Mouse (Mus musculus): ENCODE results near the gene Gm9821.
A peak's percentile ranks its signal among the peaks of the same experiment; 100 is the strongest.

Gm9821 gene

GRCm38 (mm10) chr2:91964610-91965204, 19.2 kb downstream of the Gm9821 start:
- no peak for TF ChIP-seq GATA4 (IDR thresholded peaks at IDR 0.05; ENCODE audit: insufficient replicate concordance, low read length)

- TF ChIP-seq GATA4 (IDR thresholded peaks at IDR 0.05; ENCODE audit: insufficient replicate concordance, low read length) = peak; percentile 50; the same call in 1 of the 2 replicates
Measured at GRCm38 (mm10) chr2:91965417-91965816, 19.9 kb downstream of the Gm9821 start.

- no peak for TF ChIP-seq GATA4 (IDR thresholded peaks at IDR 0.05; ENCODE audit: insufficient replicate concordance, low read length)
Measured at GRCm38 (mm10) chr2:91966367-91966766, 20.9 kb downstream of the Gm9821 start.

GRCm38 (mm10) chr2:91967962-91968361, 22.5 kb downstream of the Gm9821 start:
- TF ChIP-seq GATA4 (IDR thresholded peaks at IDR 0.05; ENCODE audit: insufficient replicate concordance, low read length) = no peak

GRCm38 (mm10) chr2:91971231-91972097, 26.0 kb downstream of the Gm9821 start:
- no peak for TF ChIP-seq GATA4 (IDR thresholded peaks at IDR 0.05; ENCODE audit: insufficient replicate concordance, low read length)

- no peak for TF ChIP-seq GATA4 (IDR thresholded peaks at IDR 0.05; ENCODE audit: insufficient replicate concordance, low read length)
Measured at GRCm38 (mm10) chr2:91972121-91972566, 26.6 kb downstream of the Gm9821 start.

GRCm38 (mm10) chr2:91973416-91974135, 28.1 kb downstream of the Gm9821 start:
- TF ChIP-seq GATA4 (IDR thresholded peaks at IDR 0.05; ENCODE audit: insufficient replicate concordance, low read length) = no peak

GRCm38 (mm10) chr2:91975581-91976541, 30.4 kb downstream of the Gm9821 start, which contains the start of gene Dgkz:
Gene Dgkz (minus strand): TSS chr2:91975864.
- no peak for TF ChIP-seq GATA4 (IDR thresholded peaks at IDR 0.05; ENCODE audit: insufficient replicate concordance, low read length)

GRCm38 (mm10) chr2:91977960-91978359, 32.5 kb downstream of the Gm9821 start:
- no peak for TF ChIP-seq GATA4 (IDR thresholded peaks at IDR 0.05; ENCODE audit: insufficient replicate concordance, low read length)

- TF ChIP-seq GATA4 (IDR thresholded peaks at IDR 0.05; ENCODE audit: insufficient replicate concordance, low read length) = no peak
Measured at GRCm38 (mm10) chr2:91978547-91978946, 33.0 kb downstream of the Gm9821 start.

GRCm38 (mm10) chr2:91980245-91980644, 34.7 kb downstream of the Gm9821 start:
- no peak for TF ChIP-seq GATA4 (IDR thresholded peaks at IDR 0.05; ENCODE audit: insufficient replicate concordance, low read length)

GRCm38 (mm10) chr2:91980830-91981229, 35.3 kb downstream of the Gm9821 start:
- TF ChIP-seq GATA4 (IDR thresholded peaks at IDR 0.05; ENCODE audit: insufficient replicate concordance, low read length) = no peak

- TF ChIP-seq GATA4 (IDR thresholded peaks at IDR 0.05; ENCODE audit: insufficient replicate concordance, low read length) = peak; percentile 58; the same call in 1 of the 2 replicates
Measured at GRCm38 (mm10) chr2:91984439-91984838, 38.9 kb downstream of the Gm9821 start.

GRCm38 (mm10) chr2:91984906-91985525, 39.5 kb downstream of the Gm9821 start:
- TF ChIP-seq GATA4 (IDR thresholded peaks at IDR 0.05; ENCODE audit: insufficient replicate concordance, low read length) = no peak

Measured in liver, adult (tissue).